Mouse (Mus musculus) thymus, adult 18-20 months (tissue): ENCODE measurements around the gene Spaca4.

Source experiments
- DNase-seq, 2 experiments: peaks; one replicate each; pipeline ENCODE4 v3.0.0; 2022; ENCODE audit warnings: mixed read lengths in 2 of 2

The Spaca4 gene

GRCm38 (mm10) chr7:45695098-45695497 is 30.5 kb downstream of the Spaca4 start:
- peak in 1 of 2 experiments; percentile 41 for DNase-seq

- no peak for DNase-seq
Measured at GRCm38 (mm10) chr7:45693921-45694591, 31.6 kb downstream of the Spaca4 start, which contains the start of gene Sec1. Gene Sec1, minus strand, starts transcription at chr7:45694402.

GRCm38 (mm10) chr7:45692364-45692763 is 33.2 kb downstream of the Spaca4 start:
- no peak for DNase-seq

- no peak for DNase-seq
Measured at GRCm38 (mm10) chr7:45689800-45690199, 35.8 kb downstream of the Spaca4 start.

- no peak for DNase-seq
Measured at GRCm38 (mm10) chr7:45689099-45689498, 36.5 kb downstream of the Spaca4 start.

- no peak for DNase-seq
Measured at GRCm38 (mm10) chr7:45686841-45687240, 38.8 kb downstream of the Spaca4 start.

- no peak for DNase-seq
Measured at GRCm38 (mm10) chr7:45685811-45686210, 39.8 kb downstream of the Spaca4 start.

GRCm38 (mm10) chr7:45683396-45684050 is 42.1 kb downstream of the Spaca4 start, which contains the start of gene Ntn5:
Gene Ntn5, plus strand, starts transcription at chr7:45684022.
- DNase-seq = no peak

- DNase-seq = peak; percentile 50 to 67
Measured at GRCm38 (mm10) chr7:45682144-45683126, 43.2 kb downstream of the Spaca4 start.

- DNase-seq = no peak
Measured at GRCm38 (mm10) chr7:45681046-45681736, 44.4 kb downstream of the Spaca4 start.

- no peak for DNase-seq
Measured at GRCm38 (mm10) chr7:45679966-45680621, 45.5 kb downstream of the Spaca4 start.

GRCm38 (mm10) chr7:45678513-45678912 is 47.1 kb downstream of the Spaca4 start:
- DNase-seq = no peak

GRCm38 (mm10) chr7:45677627-45678295 is 47.9 kb downstream of the Spaca4 start:
- no peak for DNase-seq
